ENCODE assay signal across 22 mouse cellular contexts in genomic region chr8:86600311-86600710, GRCm38 (mm10). TPM values are rescaled to one million over a fixed set of nuclear protein-coding genes. Genes with fewer than 3 reads are reported as not detected.
A peak's percentile ranks its signal among the peaks of the same experiment; 100 is the strongest.
DNase-seq lines count a peak whose midpoint lies in the region; ATAC-seq and TF ChIP-seq lines count a peak whose summit lies in the region.
"Had no signal": no experiment of that assay in that cellular context is flagged by ENCODE, and none has a peak within 500 bp of the region (broad histone marks: within the 10 kb centered on the region; RNA-seq: fewer than 3 reads in every experiment).

No protein-coding gene starts in this region.

- no peak for TF ChIP-seq POLR2A in kidney, adult 2 months (IDR thresholded peaks at IDR 0.05; ENCODE audit: low read depth, low read length)
- no peak for TF ChIP-seq POLR2A in liver, adult 2 months (IDR thresholded peaks at IDR 0.05; ENCODE audit: extremely low read depth, insufficient read depth, low read length)

- H3K79me2 ChIP-seq in liver, adult 2 months (ENCODE audit: control insufficient read depth, insufficient read depth, low read length) = no peaks in the 10 kb centered on the region

- H3K27ac ChIP-seq in kidney, adult 2 months (ENCODE audit: insufficient read depth, low read depth, low read length) = no peak overlapping the region
- H3K27ac ChIP-seq in kidney, embryonic 16.5 days (ENCODE audit: low read length) = no peak overlapping the region
- H3K27ac ChIP-seq in liver, adult 2 months (replicated peaks; ENCODE audit: insufficient read depth, low read depth, low read length) = peak overlapping the region; percentile 97
- no peak overlapping the region for H3K27ac ChIP-seq in liver, embryonic 11.5 days (ENCODE audit: low read depth, low read length)

- H3K4me3 ChIP-seq in kidney, adult 2 months (ENCODE audit: insufficient read depth, low read depth, low read length) = no peak overlapping the region
- H3K4me3 ChIP-seq in kidney, embryonic 16.5 days (ENCODE audit: low read length) = no peak overlapping the region
- no peak overlapping the region for H3K4me3 ChIP-seq in liver, adult 2 months (ENCODE audit: insufficient read depth, low read depth, low read length)
- H3K4me3 ChIP-seq in liver, embryonic 11.5 days (ENCODE audit: low read depth, low read length) = no peak overlapping the region

- H3K27me3 ChIP-seq in kidney, adult 2 months (replicated peaks; ENCODE audit: control insufficient read depth, insufficient read depth, low read length) = no peaks in the 10 kb centered on the region
- no peaks in the 10 kb centered on the region for H3K27me3 ChIP-seq in kidney, embryonic 16.5 days (ENCODE audit: insufficient read depth, low read length)
- H3K27me3 ChIP-seq in liver, adult 2 months (ENCODE audit: control insufficient read depth, insufficient read depth, low read length) = no peaks in the 10 kb centered on the region
- no peaks in the 10 kb centered on the region for H3K27me3 ChIP-seq in liver, embryonic 11.5 days (replicated peaks; ENCODE audit: control insufficient read depth, insufficient read depth, low read length)

- H3K9me3 ChIP-seq in kidney, embryonic 16.5 days (ENCODE audit: low read length) = no peaks in the 10 kb centered on the region
- no peaks in the 10 kb centered on the region for H3K9me3 ChIP-seq in liver, embryonic 11.5 days (ENCODE audit: control insufficient read depth, low read length)
- H3K9me3 ChIP-seq: G1E had no signal

- 66% methylated on average over 3 of the region's 3 CpGs for WGBS in kidney, adult 2 months
- 82% methylated on average over 3 of the region's 3 CpGs for WGBS in kidney, embryonic 16.5 days
- 17% methylated on average over 3 of the region's 3 CpGs for WGBS in liver, adult 2 months
- 72% methylated on average over 3 of the region's 3 CpGs for WGBS in liver, embryonic 11.5 days

- H3K4me1 ChIP-seq in kidney, adult 2 months (ENCODE audit: control insufficient read depth, insufficient read depth, low read length) = peaks cover 2% of the 10 kb centered on the region; the same call in 1 of the 2 replicates
- no peaks in the 10 kb centered on the region for H3K4me1 ChIP-seq in kidney, embryonic 16.5 days (ENCODE audit: insufficient read depth, low read length)
- peaks cover 37% of the 10 kb centered on the region for H3K4me1 ChIP-seq in liver, adult 2 months (ENCODE audit: control insufficient read depth, insufficient read depth, low read length)
- H3K4me1 ChIP-seq in liver, embryonic 11.5 days (replicated peaks; ENCODE audit: control insufficient read depth, insufficient read depth, low read length) = no peaks in the 10 kb centered on the region

- H3K9ac ChIP-seq in kidney, embryonic 16.5 days (replicated peaks; ENCODE audit: low read length) = no peak overlapping the region
- H3K9ac ChIP-seq in liver, adult 2 months (ENCODE audit: low read depth, low read length) = peak overlapping the region; percentile 51; the same call in 1 of the 2 replicates
- no peak overlapping the region for H3K9ac ChIP-seq in liver, embryonic 11.5 days (ENCODE audit: low read depth, low read length)

- no peak overlapping the region for H3K4me2 ChIP-seq in kidney, embryonic 16.5 days (replicated peaks; ENCODE audit: low read depth, low read length)
- H3K4me2 ChIP-seq in liver, embryonic 11.5 days = no peak overlapping the region

- no peak for TF ChIP-seq CTCF in kidney, adult 2 months (conservative IDR thresholded peaks at IDR 0.05; ENCODE audit: insufficient read depth, insufficient read length, low read depth, low read length)
- TF ChIP-seq CTCF in liver, adult 2 months (IDR thresholded peaks at IDR 0.05; ENCODE audit: low read depth, low read length) = no peak

- no peak for ATAC-seq in kidney, embryonic 16.5 days (ENCODE audit: low FRiP score, low TSS enrichment)
- ATAC-seq in liver, embryonic 11.5 days (replicated peaks; ENCODE audit: low FRiP score) = no peak
- ATAC-seq: activated CD4-positive, CD25-positive, alpha-beta regulatory T cell, adult 4 months; CD4-positive, CD25-positive, alpha-beta regulatory T cell, adult 4 months; Patski had no signal

- peak; percentile 19 for DNase-seq in kidney, adult 2 months
- peak; percentile 94 for DNase-seq in liver, adult 2 months (ENCODE audit: extremely low read depth, low read depth, low spot score)
- DNase-seq in liver, embryonic 11.5 days (ENCODE audit: low spot score) = no peak
- DNase-seq: adrenal gland, adult 2 months; adrenal gland, adult 8-10 months; adrenal gland, postnatal 10 days; adrenal gland, postnatal 14 days; adrenal gland, postnatal 25 days; adrenal gland, postnatal 36 days; B cell, adult 2 months; cerebellum, adult 11 months; cerebellum, adult 11-12 months; cerebellum, adult 18-20 months had no signal

- no peaks in the 10 kb centered on the region for H3K36me3 ChIP-seq in kidney, adult 2 months (ENCODE audit: control insufficient read depth, insufficient read depth, low read length)
- H3K36me3 ChIP-seq in kidney, embryonic 16.5 days (ENCODE audit: insufficient read depth, low read length) = no peaks in the 10 kb centered on the region
- H3K36me3 ChIP-seq in liver, adult 2 months (ENCODE audit: control insufficient read depth, insufficient read depth, low read length) = no peaks in the 10 kb centered on the region
- H3K36me3 ChIP-seq in liver, embryonic 11.5 days (ENCODE audit: control insufficient read depth, insufficient read depth, low read length) = no peaks in the 10 kb centered on the region
- H3K36me3 ChIP-seq: G1E had no signal

RNA-seq across cellular contexts. Expression of gene Abcc12, which starts 19.8 kb away (rescaled TPM):
- polyA plus RNA-seq in kidney, adult 2 months (2012; rRNA removed) = 0.01 and 0.03 TPM in 2 replicates
- 0.05 and 0.06 TPM in 2 replicates for polyA plus RNA-seq in kidney, embryonic 16.5 days (2015; fragmentation: Nextera tagmentation; extraction: Ambion mirVana)
- total RNA-seq in liver, adult 2 months (2014; rRNA removed) = 0.18 and 0.81 TPM in 2 replicates
- polyA plus RNA-seq in liver, adult 2 months (2012; rRNA removed) = 0.21 TPM in 1 of 2 replicates, not detected in the other
- not detected in 2 replicates for polyA plus RNA-seq in liver, embryonic 11.5 days (2014; fragmentation: Nextera tagmentation; extraction: Ambion mirVana)
- total RNA-seq: adrenal gland, adult 18-20 months; adrenal gland, adult 2 months; adrenal gland, postnatal 25 days; adrenal gland, postnatal 36 days; CH12.LX; MEL had no signal
- polyA plus RNA-seq: activated CD4-positive, CD25-positive, alpha-beta regulatory T cell, adult 4 months; C2C12; CD4-positive, CD25-positive, alpha-beta regulatory T cell, adult 4 months had no signal

RNA-seq across cellular contexts. Expression of gene Lonp2, which starts 23.5 kb away (rescaled TPM):
- polyA plus RNA-seq in kidney, adult 2 months (2012; rRNA removed) = 82.9 and 87.1 TPM in 2 replicates
- 74.9 and 77.6 TPM in 2 replicates for polyA plus RNA-seq in kidney, embryonic 16.5 days (2015; fragmentation: Nextera tagmentation; extraction: Ambion mirVana)
- total RNA-seq in liver, adult 2 months (2014; rRNA removed) = 244 and 308 TPM in 2 replicates
- 278 and 299 TPM in 2 replicates for polyA plus RNA-seq in liver, adult 2 months (2012; rRNA removed)
- 50.3 and 60.6 TPM in 2 replicates for polyA plus RNA-seq in liver, embryonic 11.5 days (2014; fragmentation: Nextera tagmentation; extraction: Ambion mirVana)
